Mouse (Mus musculus): ENCODE results near the gene Olfr477.
"Not testable (repeated sequence)": the region's sequence is repeated elsewhere in the genome, so short reads cannot be mapped to it uniquely, and the experiment has no call there.

DNA sequence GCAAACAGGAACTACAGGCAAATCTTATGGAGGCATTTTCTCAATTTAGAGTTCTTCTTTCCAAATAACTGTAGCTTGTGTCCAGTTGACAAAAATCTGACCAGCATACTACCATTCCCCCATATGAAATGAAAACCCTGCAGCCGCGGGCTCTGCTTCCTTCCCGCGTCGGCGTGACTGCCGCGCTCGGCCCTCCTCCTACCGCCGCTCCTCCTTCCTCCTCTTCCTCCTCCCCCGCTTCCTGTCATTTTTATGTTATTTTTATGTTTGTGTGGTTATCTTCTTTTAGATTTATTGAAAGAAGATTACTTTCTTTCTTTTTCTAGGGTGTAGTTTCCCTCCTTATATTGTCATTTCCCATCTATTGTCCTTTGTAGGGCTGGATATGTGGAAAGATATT, 34.0 kb upstream of the Olfr477 start:
- not testable (repeated sequence) for TF ChIP-seq CTCF (IDR thresholded peaks at IDR 0.05; ENCODE audit: control insufficient read depth, insufficient read depth, insufficient replicate concordance, low read depth, low read length); POLR2A (IDR thresholded peaks at IDR 0.05; ENCODE audit: control insufficient read depth, low read depth, low read length)
